Mouse (Mus musculus): Measurements from ENCODE around the gene Alg12. TPM values are rescaled to one million over a fixed set of nuclear protein-coding genes. Genes with fewer than 3 reads are reported as not detected.
"Not testable (repeated sequence)": the region's sequence is repeated elsewhere in the genome, so short reads cannot be mapped to it uniquely, and the experiment has no call there.

Gene Alg12
- polyA plus RNA-seq, 1 experiment from 2014 or later: 20.5 TPM

DNA sequence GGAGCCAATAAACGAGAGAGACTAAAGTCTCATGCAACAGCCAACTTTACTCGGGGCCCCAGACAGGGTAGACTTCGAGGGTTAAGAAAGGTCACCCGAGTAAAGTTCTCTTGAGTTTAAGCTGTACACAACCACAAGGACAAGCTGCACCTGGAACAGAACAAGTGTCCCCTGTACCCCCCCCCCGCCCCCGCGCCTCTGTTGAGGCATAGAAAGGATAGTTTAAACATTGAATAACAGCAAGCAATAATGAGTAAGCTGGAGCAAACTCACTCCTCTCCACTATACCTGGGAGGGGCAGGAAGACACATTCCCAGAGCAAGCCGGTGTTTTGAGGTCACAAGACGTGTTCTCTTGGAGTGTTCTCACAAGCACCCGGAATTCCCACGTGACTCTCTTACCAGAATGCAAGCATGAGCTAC lies 19.2 kb downstream of the Alg12 start:
- CTCF ChIA-PET: interaction anchor here (1.1 kb wide), 1 partner anchor 15 kb away, joined by 4 read pairs; no protein-coding TSS in a partner anchor

DNA sequence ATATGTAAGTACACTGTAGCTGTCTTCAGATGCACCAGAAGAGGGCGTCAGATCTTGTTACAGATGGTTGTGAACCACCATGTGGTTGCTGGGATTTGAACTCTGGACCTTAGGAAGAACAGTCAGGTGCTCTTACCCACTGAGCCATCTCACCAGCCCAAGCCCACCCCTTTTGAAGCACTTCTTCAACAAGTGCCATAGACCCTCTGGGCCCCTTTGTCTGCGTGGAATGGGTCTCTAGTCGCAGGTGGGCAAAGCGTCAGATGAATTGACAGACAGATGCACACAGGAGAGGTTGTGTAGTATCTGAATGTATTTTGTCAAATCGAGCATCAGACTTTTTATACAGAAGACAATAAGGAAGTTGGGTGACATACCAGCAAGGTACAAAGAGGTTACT lies 24.4 kb downstream of the Alg12 start:
- POLR2A ChIA-PET: interaction anchor here (0.6 kb wide), 1 partner anchor 80 kb away, joined by 5 read pairs; no protein-coding TSS in a partner anchor
- ATAC-seq; CTCF ChIA-PET; in situ Hi-C loops (cut with MboI; ENCODE audit: low pct_unique_long_range_greater_than_20kb); H3K27me3 ChIP-seq; DNase-seq (ENCODE audit: low read depth, low spot score): not testable (repeated sequence)

More for the DNA sequence above, 19.2 kb downstream of the Alg12 start:
- no peak for TF ChIP-seq CTCF (IDR thresholded peaks at IDR 0.05)
- ATAC-seq (no peak), DNase-seq (ENCODE audit: low read depth, low spot score) (no peak)
- POLR2A ChIA-PET: no interaction called here
- in situ Hi-C loops (cut with MboI; ENCODE audit: low pct_unique_long_range_greater_than_20kb): no loop called here
- no peaks in the 10 kb centered on the region for H3K27me3 ChIP-seq

DNA sequence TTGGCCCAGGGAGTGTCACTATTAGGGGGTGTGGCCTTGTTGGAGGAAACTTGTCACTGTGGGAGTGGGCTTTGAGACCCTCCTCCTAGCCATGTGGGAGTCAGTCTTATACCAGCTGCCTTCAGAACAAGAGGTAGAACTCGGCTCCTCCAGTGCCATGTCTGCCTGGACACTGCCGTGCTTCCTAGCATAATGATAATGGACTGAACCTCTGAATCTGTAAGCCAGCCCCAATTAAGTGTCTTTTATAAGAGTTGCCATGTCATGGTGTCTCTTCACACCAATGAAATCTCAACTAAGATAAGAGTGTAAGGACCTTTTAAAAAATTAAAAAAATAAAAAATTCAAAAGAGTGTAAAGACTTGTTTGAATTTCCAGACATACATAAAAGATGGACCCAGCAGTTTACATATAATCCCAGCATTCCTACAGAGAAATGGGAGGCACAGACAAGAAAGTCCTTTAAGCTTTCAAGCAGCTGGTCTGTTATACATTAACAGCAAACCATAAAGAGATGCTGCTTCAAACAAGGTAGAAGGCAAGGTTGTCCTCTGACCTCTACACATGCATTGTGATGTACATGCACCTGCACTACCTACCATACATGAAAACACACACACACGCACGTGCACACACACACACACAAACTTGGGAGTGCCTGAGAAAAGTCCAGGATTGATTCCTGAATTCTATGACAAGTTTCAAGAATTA lies 26.8 kb downstream of the Alg12 start:
- TF ChIP-seq CTCF (IDR thresholded peaks at IDR 0.05): no peak
- H3K27me3 ChIP-seq: no peaks in the 10 kb centered on the region
- POLR2A ChIA-PET: no interaction called here
- DNase-seq (ENCODE audit: low read depth, low spot score): no peak
- CTCF ChIA-PET: no interaction called here
- in situ Hi-C loops (cut with MboI; ENCODE audit: low pct_unique_long_range_greater_than_20kb): no loop called here
- no peak for ATAC-seq

DNA sequence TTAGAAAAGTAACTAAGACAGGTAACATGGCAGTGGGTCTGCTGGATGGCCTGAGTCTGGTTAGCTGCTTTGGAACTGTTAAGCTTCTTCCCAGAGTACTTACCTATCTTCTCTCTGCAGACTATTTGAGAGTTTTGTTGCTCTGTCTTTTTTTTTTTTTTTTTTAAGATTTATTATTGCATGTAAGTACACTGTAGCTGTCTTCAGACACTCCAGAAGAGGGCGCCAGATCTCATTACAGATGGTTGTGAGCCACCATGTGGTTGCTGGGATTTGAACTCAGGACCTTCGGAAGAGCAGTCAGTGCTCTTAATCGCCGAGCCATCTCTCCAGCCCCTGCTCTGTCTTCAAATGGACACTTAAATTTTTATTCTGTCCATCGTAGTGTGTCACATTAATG lies 44.5 kb downstream of the Alg12 start:
- in situ Hi-C loops (cut with MboI; ENCODE audit: low pct_unique_long_range_greater_than_20kb); ATAC-seq; DNase-seq (ENCODE audit: low read depth, low spot score); H3K27me3 ChIP-seq; POLR2A ChIA-PET: not testable (repeated sequence)
- CTCF ChIA-PET: interaction anchor here (0.8 kb wide), 1 partner anchor 22 kb away, joined by 3 read pairs; no protein-coding TSS in a partner anchor
- peak; percentile 37 for TF ChIP-seq CTCF (IDR thresholded peaks at IDR 0.05)

DNA sequence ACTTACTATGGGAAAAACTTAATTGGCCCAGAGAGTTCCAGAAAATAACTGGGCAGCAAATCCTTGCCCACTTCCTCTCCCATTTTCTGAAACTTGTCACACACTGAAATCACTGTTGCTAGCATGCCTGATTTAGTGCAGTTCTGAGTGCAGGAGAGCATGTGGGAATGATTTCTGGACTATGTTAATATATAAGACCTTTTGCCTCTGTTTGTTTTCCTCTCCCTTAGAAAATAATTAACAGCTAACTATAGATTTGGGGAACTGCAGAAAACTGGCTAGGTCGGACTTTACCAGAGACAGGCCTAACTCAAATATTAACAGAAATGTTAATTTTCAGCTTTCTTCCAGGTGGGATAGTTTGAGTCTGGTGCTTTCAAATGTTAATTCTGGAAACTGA lies 50.6 kb downstream of the Alg12 start:
- ChIA-PET POLR2A (no interaction called here), CTCF (no interaction called here)
- in situ Hi-C loops (cut with MboI; ENCODE audit: low pct_unique_long_range_greater_than_20kb): no loop called here
- H3K27me3 ChIP-seq: no peaks in the 10 kb centered on the region
- DNase-seq (ENCODE audit: low read depth, low spot score) (no peak), ATAC-seq (no peak)
- no peak for TF ChIP-seq CTCF (IDR thresholded peaks at IDR 0.05)

DNA sequence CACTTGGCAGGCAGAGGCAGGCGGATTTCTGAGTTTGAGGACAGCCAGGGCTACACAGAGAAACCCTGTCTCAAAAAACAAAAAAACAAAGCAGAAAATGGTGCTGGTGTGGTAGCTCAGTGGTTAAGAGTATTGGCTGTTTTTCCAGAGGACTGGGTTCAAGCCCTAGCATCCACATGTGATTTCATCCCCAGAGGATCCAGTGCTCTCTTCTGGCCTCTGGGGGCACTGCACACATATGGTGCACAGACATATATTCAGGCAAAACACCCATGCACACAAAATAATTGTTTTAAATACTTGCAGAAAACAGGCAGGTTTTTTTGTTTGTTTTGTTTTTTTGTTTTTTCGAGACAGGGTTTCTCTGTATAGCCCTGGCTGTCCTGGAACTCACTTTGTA lies 53.0 kb downstream of the Alg12 start:
- DNase-seq (ENCODE audit: low read depth, low spot score); ATAC-seq; H3K27me3 ChIP-seq; in situ Hi-C loops (cut with MboI; ENCODE audit: low pct_unique_long_range_greater_than_20kb); CTCF ChIA-PET: not testable (repeated sequence)
- peak; percentile 55 for TF ChIP-seq CTCF (IDR thresholded peaks at IDR 0.05)
- POLR2A ChIA-PET: interaction anchor here (0.6 kb wide), 1 partner anchor 133 kb away, joined by 3 read pairs; no protein-coding TSS in a partner anchor

DNA sequence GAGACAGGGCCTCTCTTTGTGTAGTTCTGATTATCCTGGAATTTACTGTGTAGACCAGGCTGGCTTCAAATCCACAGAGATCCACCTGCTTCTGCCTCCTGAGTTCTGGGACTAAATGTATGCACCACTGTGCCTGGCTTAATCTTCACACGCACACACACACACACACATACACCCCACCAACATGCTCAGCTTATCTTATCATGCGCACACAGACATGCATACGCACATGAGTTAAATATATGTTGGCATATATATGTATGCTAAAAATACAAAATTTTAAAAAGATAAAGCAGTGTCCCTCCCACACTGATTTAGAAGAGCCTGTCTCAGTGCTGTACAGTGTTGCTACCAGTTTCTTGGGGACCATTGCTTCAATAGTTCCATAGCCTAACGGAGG lies 57.6 kb downstream of the Alg12 start:
- no peak for ATAC-seq
- no peaks in the 10 kb centered on the region for H3K27me3 ChIP-seq
- in situ Hi-C loops (cut with MboI; ENCODE audit: low pct_unique_long_range_greater_than_20kb): no loop called here
- no peak for TF ChIP-seq CTCF (IDR thresholded peaks at IDR 0.05)
- no peak for DNase-seq (ENCODE audit: low read depth, low spot score)
- POLR2A ChIA-PET: no interaction called here
- CTCF ChIA-PET: no interaction called here

DNA sequence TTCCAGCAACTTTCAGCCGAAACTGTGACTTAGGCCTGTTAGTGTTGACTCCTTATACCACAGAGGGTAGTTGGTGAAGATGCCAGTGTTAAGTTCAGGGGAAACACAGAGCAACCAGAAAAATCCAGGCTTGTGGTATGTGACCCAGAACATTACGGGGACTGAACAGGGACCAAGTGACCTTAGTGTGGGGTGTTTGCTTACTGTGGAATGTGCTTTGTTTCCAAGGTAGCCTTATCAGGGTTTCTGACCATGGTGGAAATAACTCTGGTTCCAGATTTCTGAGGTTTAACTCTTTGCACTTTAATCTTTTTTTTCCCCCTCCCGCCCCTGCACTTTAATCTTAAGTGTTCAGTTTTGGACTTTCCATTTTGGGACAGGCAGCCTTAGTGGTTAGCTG lies 61.1 kb downstream of the Alg12 start:
- no peaks in the 10 kb centered on the region for H3K27me3 ChIP-seq
- in situ Hi-C loops (cut with MboI; ENCODE audit: low pct_unique_long_range_greater_than_20kb): no loop called here
- ATAC-seq (no peak), DNase-seq (ENCODE audit: low read depth, low spot score) (no peak)
- ChIA-PET POLR2A (no interaction called here), CTCF (no interaction called here)
- no peak for TF ChIP-seq CTCF (IDR thresholded peaks at IDR 0.05)

DNA sequence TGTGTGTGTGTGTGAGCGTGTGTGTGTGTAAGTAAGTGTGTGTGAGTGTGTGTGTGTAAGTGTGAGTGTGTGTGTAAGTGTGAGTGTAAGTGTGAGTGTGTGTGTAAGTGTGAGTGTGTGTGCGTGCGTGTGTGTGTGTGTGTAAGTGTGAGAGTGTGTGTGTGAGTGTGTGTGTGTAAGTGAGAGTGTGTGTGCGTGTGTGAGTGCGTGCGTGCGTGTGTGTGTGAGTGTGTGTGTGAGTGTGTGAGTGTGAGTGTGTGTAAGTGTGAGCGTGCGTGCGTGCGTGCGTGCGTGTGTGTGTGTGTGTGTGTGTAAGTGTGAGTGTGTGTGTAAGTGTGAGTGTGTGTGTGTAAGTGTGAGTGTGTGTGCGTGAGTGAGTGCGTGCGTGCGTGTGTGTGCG lies 63.4 kb downstream of the Alg12 start:
- TF ChIP-seq CTCF (IDR thresholded peaks at IDR 0.05): no peak
- DNase-seq (ENCODE audit: low read depth, low spot score): no peak
- H3K27me3 ChIP-seq: no peaks in the 10 kb centered on the region
- POLR2A ChIA-PET: no interaction called here
- in situ Hi-C loops (cut with MboI; ENCODE audit: low pct_unique_long_range_greater_than_20kb): no loop called here
- CTCF ChIA-PET: no interaction called here
- ATAC-seq: no peak

Other genes starting within 250 kb of the Alg12 start
- not detected for gene Zdhhc25, start 219.0 kb downstream of the Alg12 start, polyA plus RNA-seq (2021)
- 41.7 TPM for gene Brd1, start 85.1 kb downstream of the Alg12 start, polyA plus RNA-seq (2021)
- gene Zbed4, start 67.7 kb downstream of the Alg12 start, polyA plus RNA-seq (2021): 10.4 TPM
- gene Creld2, start 328 bp upstream of the Alg12 start, polyA plus RNA-seq (2021): 90.6 TPM
- 149 TPM for gene Pim3, start 42.9 kb upstream of the Alg12 start, polyA plus RNA-seq (2021)
- gene Ttll8, start 135.1 kb upstream of the Alg12 start, polyA plus RNA-seq (2021): 0.03 TPM
- 0.06 TPM for gene Mlc1, start 159.7 kb upstream of the Alg12 start, polyA plus RNA-seq (2021)
- gene Mov10l1, start 163.6 kb upstream of the Alg12 start, polyA plus RNA-seq (2021): not detected
- gene Panx2, start 240.4 kb upstream of the Alg12 start, polyA plus RNA-seq (2021): 0.12 TPM